Mouse (Mus musculus) embryonic facial prominence, embryonic 13.5 days (tissue): Measurements from ENCODE around the gene Nkx2-1. TPM values are rescaled to one million over a fixed set of nuclear protein-coding genes. Genes with fewer than 3 reads are reported as not detected.

Experiments
- ATAC-seq: fragments of 200-750 bp; cut with Nextera tagmentation; 2 replicates; pipeline ENCODE4 v1.8.0; 2017; ENCODE audit warnings: low read depth; ENCODE audit not compliant: insufficient number of reproducible peaks, insufficient read depth, low FRiP score, low TSS enrichment
- H3K27ac ChIP-seq: fragments of 300-500 bp; sonication (generic); 2 replicates; pipeline ENCODE4 v1.5.1; 2015; ENCODE audit warnings: moderate library complexity, mild to moderate bottlenecking, inconsistent platforms
- H3K27me3 ChIP-seq: fragments of 300-500 bp; sonication (generic); 2 replicates; pipeline ENCODE4 v1.6.1; 2015; ENCODE audit warnings: mild to moderate bottlenecking, inconsistent platforms
- H3K36me3 ChIP-seq: fragments of 300-500 bp; sonication (generic); 2 replicates; pipeline ENCODE4 v1.6.1; 2015; ENCODE audit warnings: mild to moderate bottlenecking, inconsistent platforms
- H3K4me1 ChIP-seq: fragments of 300-500 bp; sonication (generic); 2 replicates; pipeline ENCODE4 v1.6.1; 2015; ENCODE audit warnings: inconsistent platforms
- H3K4me2 ChIP-seq: fragments of 300-500 bp; sonication (generic); 2 replicates; pipeline ENCODE4 v1.6.1; 2015; ENCODE audit warnings: moderate library complexity, mild to moderate bottlenecking, inconsistent platforms
- H3K4me3 ChIP-seq: fragments of 300-500 bp; sonication (generic); 2 replicates; pipeline ENCODE4 v1.5.1; 2015; ENCODE audit warnings: mild to moderate bottlenecking, inconsistent platforms
- H3K9ac ChIP-seq: fragments of 300-500 bp; sonication (generic); 2 replicates; pipeline ENCODE4 v1.6.1; 2015; ENCODE audit warnings: mild to moderate bottlenecking, inconsistent platforms
- H3K9me3 ChIP-seq: fragments of 300-500 bp; sonication (generic); 2 replicates; pipeline ENCODE4 v1.6.1; 2016; ENCODE audit warnings: inconsistent platforms
- WGBS: fragments of 180-500 bp; shearing (Covaris S2); methylation state at CpG from one replicate; pipeline ENCODE4 v1.1.7; 2015; ENCODE audit warnings: mixed read lengths; 5-methylcytosine and 5-hydroxymethylcytosine counted together
- polyA plus RNA-seq: library from polyadenylated mRNA; unstranded; fragments of >200 nt; fragmentation: Nextera tagmentation; extraction: Ambion mirVana; gene quantifications from 2 replicates; pipeline ENCODE4 v1.2.1, GENCODE M21; 2015

Nkx2-1 gene
- polyA plus RNA-seq, result 0.15 TPM in 1 of 2 replicates, not detected in the other

DNA sequence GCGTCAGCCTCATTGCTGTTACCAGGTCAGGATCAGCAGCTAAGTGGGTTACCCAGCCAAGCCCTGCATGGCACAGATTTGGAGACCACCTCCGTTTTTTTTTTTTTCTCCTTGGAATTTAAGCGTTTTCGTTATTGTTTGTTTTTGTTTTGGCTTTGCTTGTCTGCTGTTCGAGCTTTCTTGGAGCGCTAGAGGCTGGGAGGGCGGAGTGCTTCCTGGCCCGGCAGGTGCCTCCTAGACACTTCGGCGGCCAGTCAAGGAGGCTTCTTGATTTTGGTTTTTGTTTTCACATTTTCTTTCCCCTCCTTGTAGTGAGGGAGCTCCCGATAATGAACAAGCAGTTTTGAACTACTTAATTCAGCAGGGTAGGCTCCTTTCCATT, at the start of gene Nkx2-1:
Nkx2-1 (minus strand) TSS at position 25 of the 382 bp plus-strand sequence.
- peaks cover 97% of the 10 kb centered on the region for H3K27me3 ChIP-seq
- H3K27ac ChIP-seq, result no peak within 1 kb of the TSS
- H3K4me2 ChIP-seq, result peak within 1 kb of the TSS; percentile 57
- no peak within 1 kb of the TSS for H3K9ac ChIP-seq
- peaks cover 25% of the 10 kb centered on the region for H3K4me1 ChIP-seq
- H3K4me3 ChIP-seq, result peak within 1 kb of the TSS; percentile 16
- H3K9me3 ChIP-seq, result no peaks in the 10 kb centered on the region
- no peaks in the 10 kb centered on the region for H3K36me3 ChIP-seq
- no peak for ATAC-seq
- WGBS, result 1% methylated on average over 11 of the region's 11 CpGs

- peaks cover 6% of the 10 kb centered on the region; the same call in 1 of the 2 replicates for H3K4me1 ChIP-seq
- peak overlapping the region; percentile 41 for H3K4me2 ChIP-seq
- peaks cover 88% of the 10 kb centered on the region for H3K27me3 ChIP-seq
- 1% methylated on average over 14 of the region's 14 CpGs for WGBS
- H3K9me3 ChIP-seq, result no peaks in the 10 kb centered on the region
- H3K4me3 ChIP-seq, result no peak overlapping the region
- no peaks in the 10 kb centered on the region for H3K36me3 ChIP-seq
- no peak overlapping the region for H3K27ac ChIP-seq
- ATAC-seq, result no peak
- no peak overlapping the region for H3K9ac ChIP-seq
These were observed 4.4 kb upstream of the Nkx2-1 start for GRCm38 (mm10) chr12:56541068-56541467.

DNA sequence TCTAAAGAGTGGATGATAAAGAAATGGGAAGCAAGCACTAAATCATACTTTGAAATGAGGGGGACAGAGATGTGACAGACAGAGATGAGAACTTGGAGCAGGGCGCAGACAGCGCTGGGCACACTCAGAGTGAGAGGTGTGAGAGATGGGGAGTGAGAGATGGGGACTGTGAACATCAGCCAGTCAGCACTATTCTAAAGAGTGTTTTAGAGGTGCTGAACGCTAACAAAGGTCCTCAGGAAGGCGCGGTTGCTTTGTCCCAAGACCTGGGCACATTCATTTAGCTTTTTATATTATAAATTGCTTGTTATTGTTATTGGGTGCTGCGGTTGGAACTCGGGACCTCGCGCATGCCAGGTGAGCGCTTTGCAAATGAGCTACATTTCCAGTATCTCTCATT, 3.9 kb upstream of the Nkx2-1 start:
- Histone ChIP-seq H3K4me2 (peak overlapping the region; percentile 41), H3K36me3 (no peaks in the 10 kb centered on the region), H3K9ac (no peak overlapping the region), H3K4me3 (no peak overlapping the region), H3K27ac (no peak overlapping the region), H3K9me3 (no peaks in the 10 kb centered on the region), H3K4me1 (peaks cover 10% of the 10 kb centered on the region; the same call in 1 of the 2 replicates), H3K27me3 (peaks cover 88% of the 10 kb centered on the region)
- ATAC-seq, result no peak
- whole genome bisulfite sequencing, result 2% methylated on average over 10 of the region's 10 CpGs

DNA sequence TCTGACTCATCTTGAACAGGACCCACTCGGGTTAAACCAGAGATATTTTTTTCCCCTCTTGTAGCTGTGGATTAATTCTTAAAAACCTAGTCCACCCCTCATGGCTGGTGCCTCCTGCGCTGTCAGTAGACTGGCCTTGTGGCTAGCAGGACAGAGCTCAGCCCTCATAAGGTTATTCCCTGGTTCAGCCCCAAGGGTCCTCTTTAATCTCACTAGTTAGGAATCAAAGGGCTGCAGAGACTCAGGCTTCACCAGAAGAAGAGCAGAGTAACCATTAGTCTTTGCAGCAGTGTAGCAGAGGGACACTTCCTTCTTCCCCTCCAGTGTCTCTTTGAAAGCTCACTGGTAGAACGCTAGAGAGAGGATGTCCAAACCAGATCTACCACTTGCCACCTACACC, 1.9 kb upstream of the Nkx2-1 start:
- WGBS, result 4% methylated on average over 3 of the region's 3 CpGs
- no peaks in the 10 kb centered on the region for H3K9me3 ChIP-seq
- H3K4me3 ChIP-seq, result no peak overlapping the region
- H3K36me3 ChIP-seq, result no peaks in the 10 kb centered on the region
- ATAC-seq, result no peak
- no peak overlapping the region for H3K27ac ChIP-seq
- peaks cover 20% of the 10 kb centered on the region for H3K4me1 ChIP-seq
- no peak overlapping the region for H3K4me2 ChIP-seq
- peaks cover 98% of the 10 kb centered on the region for H3K27me3 ChIP-seq
- no peak overlapping the region for H3K9ac ChIP-seq

DNA sequence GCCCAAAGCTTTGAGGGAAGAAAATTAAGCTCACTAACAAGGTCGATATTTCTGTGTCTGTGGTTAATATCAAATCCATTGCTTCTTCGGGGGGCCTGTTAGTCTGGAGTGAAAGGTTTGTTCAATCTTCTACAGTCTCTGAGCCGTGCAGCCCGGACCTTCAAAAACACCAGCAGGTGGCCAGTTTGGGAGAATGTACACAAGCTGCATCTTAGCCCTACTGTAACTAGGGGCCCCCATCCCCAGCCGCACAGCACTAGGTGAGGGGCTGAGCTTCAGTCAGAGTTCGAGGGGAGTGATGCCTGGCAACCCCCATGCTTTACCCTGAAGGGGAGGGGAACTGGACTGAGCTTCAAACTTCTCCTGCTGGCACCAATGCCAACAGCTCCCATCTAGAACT, 1.2 kb upstream of the Nkx2-1 start:
- H3K4me1 ChIP-seq, result peaks cover 24% of the 10 kb centered on the region
- no peaks in the 10 kb centered on the region for H3K9me3 ChIP-seq
- WGBS, result 4% methylated on average over 6 of the region's 6 CpGs
- H3K4me3 ChIP-seq, result no peak overlapping the region
- H3K27ac ChIP-seq, result no peak overlapping the region
- H3K27me3 ChIP-seq, result peaks cover 99% of the 10 kb centered on the region
- H3K36me3 ChIP-seq, result no peaks in the 10 kb centered on the region
- H3K9ac ChIP-seq, result no peak overlapping the region
- H3K4me2 ChIP-seq, result no peak overlapping the region
- ATAC-seq, result no peak

DNA sequence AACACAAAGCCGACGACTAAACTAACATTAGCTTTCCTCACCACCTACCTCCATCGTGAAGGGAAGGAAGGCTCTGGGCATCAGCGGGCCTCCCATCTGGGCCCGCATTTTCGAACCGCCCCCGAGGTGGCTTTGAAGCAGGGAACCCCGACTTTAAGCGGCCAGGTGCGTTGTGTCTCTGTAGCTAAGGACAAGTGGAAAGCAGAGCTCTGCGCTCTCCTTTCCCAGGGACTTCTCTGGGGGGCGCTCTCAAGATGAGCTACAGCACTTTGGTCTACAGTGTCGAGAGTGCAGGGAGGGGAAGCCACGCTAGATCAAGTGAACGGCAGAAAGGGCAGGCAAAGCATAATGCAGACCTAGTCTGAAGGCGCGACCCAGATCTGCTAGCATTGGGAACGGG, 634 bp upstream of the Nkx2-1 start:
- Histone ChIP-seq H3K27ac (no peak overlapping the region), H3K9ac (no peak overlapping the region), H3K36me3 (no peaks in the 10 kb centered on the region), H3K4me2 (no peak overlapping the region), H3K9me3 (no peaks in the 10 kb centered on the region), H3K4me3 (no peak overlapping the region), H3K4me1 (peaks cover 25% of the 10 kb centered on the region), H3K27me3 (peaks cover 97% of the 10 kb centered on the region)
- ATAC-seq, result no peak
- WGBS, result 1% methylated on average over 19 of the region's 19 CpGs

GRCm38 (mm10) chr12:56536174-56536883, 379 bp downstream of the Nkx2-1 start:
- no peak for ATAC-seq
- 1% methylated on average over 44 of the region's 44 CpGs for WGBS
- Histone ChIP-seq H3K27me3 (peaks cover 97% of the 10 kb centered on the region), H3K4me3 (peak overlapping the region; percentile 13), H3K4me2 (peak overlapping the region; percentile 57; the same call in 1 of the 2 replicates), H3K4me1 (peaks cover 25% of the 10 kb centered on the region), H3K9ac (no peak overlapping the region), H3K27ac (no peak overlapping the region), H3K9me3 (no peaks in the 10 kb centered on the region), H3K36me3 (no peaks in the 10 kb centered on the region)

- Histone ChIP-seq H3K27ac (no peak overlapping the region), H3K9me3 (no peaks in the 10 kb centered on the region), H3K36me3 (no peaks in the 10 kb centered on the region), H3K27me3 (peaks cover 97% of the 10 kb centered on the region), H3K4me2 (peak overlapping the region; percentile 57), H3K4me3 (peak overlapping the region; percentile 16; the same call in 1 of the 2 replicates), H3K9ac (no peak overlapping the region), H3K4me1 (peaks cover 25% of the 10 kb centered on the region)
- no peak for ATAC-seq
- 2% methylated on average over 36 of the region's 36 CpGs for WGBS
These were observed 1.1 kb downstream of the Nkx2-1 start for GRCm38 (mm10) chr12:56535411-56536173.

DNA sequence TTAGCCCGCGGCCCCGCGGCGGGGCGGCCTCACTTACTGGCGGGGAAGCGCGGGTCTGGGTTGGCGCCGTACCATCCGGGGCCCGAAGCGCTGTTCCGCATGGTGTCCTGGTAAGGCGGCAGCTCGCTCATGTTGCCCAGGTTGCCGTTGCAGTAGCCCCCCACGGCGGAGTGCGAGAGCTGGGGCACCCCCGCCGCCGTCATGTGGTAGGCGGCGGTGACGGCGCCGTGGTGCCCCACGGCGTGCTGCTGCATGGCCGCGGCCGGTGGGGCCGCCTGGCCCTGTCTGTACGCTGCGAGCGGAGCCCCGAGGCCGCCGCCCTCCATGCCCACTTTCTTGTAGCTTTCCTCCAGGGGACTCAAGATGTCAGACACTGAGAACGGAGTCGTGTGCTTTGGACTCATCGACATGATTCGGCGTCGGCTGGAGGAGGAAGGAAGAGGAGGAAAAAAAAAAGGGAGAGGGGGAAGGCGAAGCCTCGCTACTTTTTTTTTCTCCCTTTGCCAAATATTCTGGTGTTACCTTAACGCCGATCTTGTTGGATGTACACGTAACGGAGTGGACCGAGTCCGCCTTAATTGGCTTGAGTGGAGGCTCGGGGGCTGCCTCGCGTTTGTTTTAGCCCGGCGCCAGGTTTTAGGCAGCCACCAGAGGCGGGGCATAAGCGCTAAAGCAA, 1.9 kb downstream of the Nkx2-1 start:
- Histone ChIP-seq H3K4me3 (peak overlapping the region; percentile 37), H3K4me1 (peaks cover 25% of the 10 kb centered on the region), H3K27ac (no peak overlapping the region), H3K9ac (no peak overlapping the region), H3K27me3 (peaks cover 97% of the 10 kb centered on the region), H3K4me2 (peak overlapping the region; percentile 57), H3K9me3 (no peaks in the 10 kb centered on the region), H3K36me3 (no peaks in the 10 kb centered on the region)
- under 1% methylated on average over 62 of the region's 62 CpGs for WGBS
- ATAC-seq, result no peak

GRCm38 (mm10) chr12:56534311-56534650, 2.4 kb downstream of the Nkx2-1 start:
- peak overlapping the region; percentile 37 for H3K4me3 ChIP-seq
- H3K9ac ChIP-seq, result no peak overlapping the region
- under 1% methylated on average over 24 of the region's 24 CpGs for WGBS
- peaks cover 25% of the 10 kb centered on the region for H3K4me1 ChIP-seq
- H3K27me3 ChIP-seq, result peaks cover 97% of the 10 kb centered on the region
- H3K27ac ChIP-seq, result no peak overlapping the region
- H3K36me3 ChIP-seq, result no peaks in the 10 kb centered on the region
- H3K4me2 ChIP-seq, result peak overlapping the region; percentile 57
- no peak for ATAC-seq
- H3K9me3 ChIP-seq, result no peaks in the 10 kb centered on the region

DNA sequence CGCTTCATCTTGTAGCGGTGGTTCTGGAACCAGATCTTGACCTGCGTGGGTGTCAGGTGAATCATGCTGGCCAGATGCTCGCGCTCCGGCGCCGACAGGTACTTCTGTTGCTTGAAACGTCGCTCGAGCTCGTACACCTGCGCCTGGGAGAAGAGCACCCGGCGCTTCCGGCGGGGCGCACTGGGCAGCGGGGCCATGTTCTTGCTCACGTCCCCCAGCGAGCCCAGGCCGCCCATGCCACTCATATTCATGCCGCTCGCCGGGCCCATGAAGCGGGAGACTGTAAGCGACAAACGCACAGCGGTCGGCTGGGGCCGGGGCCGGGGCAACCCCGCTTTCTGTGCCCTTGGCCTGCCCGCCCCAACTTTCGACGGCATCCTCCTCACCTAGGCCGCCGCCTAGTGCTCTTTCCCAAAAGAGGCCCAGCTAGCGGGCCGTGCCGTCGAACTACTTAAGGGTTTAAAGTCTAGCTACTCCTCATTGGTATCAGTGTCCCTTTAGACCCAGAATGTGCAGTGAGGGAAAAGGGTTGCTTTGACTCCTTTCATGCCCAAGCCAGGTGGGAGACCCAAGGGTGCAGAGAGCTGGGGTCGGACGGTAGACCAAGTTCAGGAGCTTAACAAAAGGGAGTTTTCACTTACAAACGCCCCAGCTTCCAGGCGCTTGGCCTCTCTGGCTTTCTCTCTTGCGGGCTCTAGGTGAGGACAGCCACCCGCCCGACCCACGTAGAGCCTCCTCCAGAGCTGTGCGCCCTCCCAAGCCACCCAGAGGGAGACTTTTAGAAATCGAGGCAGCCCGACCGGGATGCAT, 3.0 kb downstream of the Nkx2-1 start:
- peaks cover 97% of the 10 kb centered on the region for H3K27me3 ChIP-seq
- WGBS, result under 1% methylated on average over 54 of the region's 54 CpGs
- peaks cover 25% of the 10 kb centered on the region for H3K4me1 ChIP-seq
- H3K4me3 ChIP-seq, result peak overlapping the region; percentile 17
- no peak overlapping the region for H3K4me2 ChIP-seq
- no peak overlapping the region for H3K27ac ChIP-seq
- H3K9me3 ChIP-seq, result no peaks in the 10 kb centered on the region
- no peak for ATAC-seq
- H3K9ac ChIP-seq, result no peak overlapping the region
- H3K36me3 ChIP-seq, result no peaks in the 10 kb centered on the region
